Mouse (Mus musculus): ENCODE results near the gene Spag6.

GRCm38 (mm10) chr2:18734394-18735127 is 40.7 kb downstream of the Spag6 start:
- TF ChIP-seq POLR2A (IDR thresholded peaks at IDR 0.05; ENCODE audit: control insufficient read depth, extremely low read depth, insufficient read depth, low read length, poor library complexity) (no peak), CTCF (IDR thresholded peaks at IDR 0.05; ENCODE audit: borderline replicate concordance, control insufficient read depth, extremely low read depth, insufficient read depth, low read length, poor library complexity) (no peak)
